Mouse (Mus musculus): ENCODE measurements at regions not wholly inside any gene's neighbourhood (a gene's known extent, or its start where the extent isn't known, plus 50 kb on each side); places are given as distances from the start of the nearest gene placed in this dataset.

DNA sequence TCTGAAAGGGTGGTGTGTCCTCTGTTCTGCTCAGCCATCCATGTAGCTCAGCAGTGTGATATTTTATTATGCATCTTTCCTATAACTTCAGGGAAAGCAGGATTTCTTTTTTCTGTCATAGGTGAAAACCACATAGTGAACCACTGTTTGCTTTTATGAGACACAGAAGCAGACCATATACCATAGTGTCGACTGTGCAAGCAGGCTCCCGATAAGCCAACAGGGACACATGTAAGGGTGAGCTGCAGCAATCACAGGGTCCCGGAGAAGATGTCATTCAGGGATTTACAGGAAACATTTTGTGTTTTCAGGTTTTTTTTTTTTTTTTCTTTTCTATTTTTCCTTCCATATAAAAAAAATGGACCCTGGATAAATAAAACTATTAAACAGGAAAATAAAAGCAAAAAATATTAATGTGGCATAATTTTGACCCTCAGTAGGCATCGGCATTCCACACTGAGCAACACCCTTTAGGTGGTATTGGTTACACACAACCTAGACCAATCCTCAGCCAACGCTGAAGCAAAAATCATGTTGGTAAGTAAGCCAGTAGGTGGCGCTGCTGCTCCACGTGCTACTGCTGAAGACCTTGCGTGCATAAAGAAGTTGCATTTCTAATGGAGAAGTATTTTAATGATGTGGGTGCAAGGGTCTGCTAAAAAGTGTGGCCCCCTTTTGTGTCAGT, 146.7 kb upstream of the C9orf72 start:
- TF ChIP-seq POLR2A (IDR thresholded peaks at IDR 0.05; ENCODE audit: insufficient read length, low read depth): no peak
- TF ChIP-seq MAX (IDR thresholded peaks at IDR 0.05; ENCODE audit: low read depth): no peak
- TF ChIP-seq USF1 (IDR thresholded peaks at IDR 0.05; ENCODE audit: low read depth): no peak
- TF ChIP-seq E2F4 (IDR thresholded peaks at IDR 0.05; ENCODE audit: insufficient read depth): no peak

Data from myocyte (in vitro differentiated cells).